Mouse (Mus musculus) megakaryocyte, embryonic 14.5 days (primary cell): ENCODE measurements around the gene Rhbg.

Experiments
- FLI1 ChIP-seq: IDR thresholded peaks from 2 replicates; pipeline ENCODE4 v1.6.1; 2012; ENCODE audit warnings: low read length, inconsistent platforms, mixed read lengths
- GATA1 ChIP-seq: IDR thresholded peaks from 3 replicates; pipeline ENCODE4 v1.6.1; 2012; ENCODE audit warnings: mixed read lengths, low read length, inconsistent platforms, borderline replicate concordance

- TF ChIP-seq GATA1 (no peak), FLI1 (no peak)
These were observed 49.8 kb downstream of the Rhbg start for GRCm38 (mm10) chr3:88204751-88205150.
